Mouse (Mus musculus) limb, embryonic 14.5 days (tissue): Measurements from ENCODE around the gene Zfp719. TPM values are rescaled to one million over a fixed set of nuclear protein-coding genes. Genes with fewer than 3 reads are reported as not detected.

Experiments
- ATAC-seq: fragments of 200-750 bp; cut with Nextera tagmentation; 2 replicates; pipeline ENCODE4 v1.8.0; 2017; ENCODE audit warnings: low read depth, moderate number of reproducible peaks, moderate TSS enrichment; ENCODE audit not compliant: low FRiP score
- DNase-seq: peaks from one replicate; pipeline ENCODE4 v3.0.0-alpha.2; 2015; ENCODE audit warnings: low spot score
- H3K27ac ChIP-seq: fragments of 300-500 bp; sonication (generic); replicated peaks from 2 replicates; pipeline ENCODE4 v1.5.1; 2014; ENCODE audit warnings: low read depth, mild to moderate bottlenecking, low read length, moderate library complexity, mixed read lengths
- H3K27me3 ChIP-seq: fragments of 300-500 bp; sonication (generic); 2 replicates; pipeline ENCODE4 v1.6.1; 2014; ENCODE audit warnings: low read length, mixed read lengths; ENCODE audit not compliant: control insufficient read depth, insufficient read depth
- H3K36me3 ChIP-seq: fragments of 300-500 bp; sonication (generic); 2 replicates; pipeline ENCODE4 v1.6.1; 2014; ENCODE audit warnings: mild to moderate bottlenecking, low read length, moderate library complexity, mixed read lengths; ENCODE audit not compliant: control insufficient read depth, insufficient read depth
- H3K4me1 ChIP-seq: fragments of 300-500 bp; sonication (generic); 2 replicates; pipeline ENCODE4 v1.6.1; 2014; ENCODE audit warnings: antibody characterized with exemption, low read length, mixed read lengths; ENCODE audit not compliant: control insufficient read depth, insufficient read depth
- H3K4me2 ChIP-seq: fragments of 300-500 bp; sonication (generic); replicated peaks from 2 replicates; pipeline ENCODE4 v1.6.1; 2014; ENCODE audit warnings: low read depth, mild to moderate bottlenecking, low read length, moderate library complexity; ENCODE audit not compliant: severe bottlenecking
- H3K4me3 ChIP-seq: fragments of 300-500 bp; sonication (generic); replicated peaks from 2 replicates; pipeline ENCODE4 v1.5.1; 2014; ENCODE audit warnings: low read length
- H3K9ac ChIP-seq: fragments of 300-500 bp; sonication (generic); 2 replicates; pipeline ENCODE4 v1.6.1; 2014; ENCODE audit warnings: mild to moderate bottlenecking, low read depth, low read length, moderate library complexity; ENCODE audit not compliant: severe bottlenecking
- H3K9me3 ChIP-seq: fragments of 300-500 bp; sonication (generic); 2 replicates; pipeline ENCODE4 v1.6.1; 2016; ENCODE audit warnings: low read length; ENCODE audit not compliant: control insufficient read depth
- POLR2A ChIP-seq: fragments of 200-500 bp; IDR thresholded peaks from 2 replicates; pipeline ENCODE4 v1.8.0; 2012; ENCODE audit warnings: inconsistent platforms, mild to moderate bottlenecking, moderate library complexity, borderline replicate concordance; ENCODE audit not compliant: insufficient read depth, insufficient read length; ENCODE audit errors: extremely low read depth
- WGBS: fragments of 180-500 bp; shearing (Covaris S2); extraction: QIAGEN DNeasy Blood & Tissue Kit; methylation state at CpG from one replicate; pipeline ENCODE4 v1.1.7; 2014; 5-methylcytosine and 5-hydroxymethylcytosine counted together
- polyA plus RNA-seq, 2 experiments: library from polyadenylated mRNA; depleted of rRNA in 1 of 2; stranded (reverse) in 1 of 2; unstranded in 1 of 2; fragments of >200 nt; fragmentation: Nextera tagmentation in 1 of 2; extraction: Ambion mirVana in 1 of 2; gene quantifications; 2 replicates each; pipeline versions ENCODE4 v1.2.1 to v1.2.3; 2012 to 2014

Gene Zfp719
- polyA plus RNA-seq, 2 experiments: 6.7 to 13.1 TPM

GRCm38 (mm10) chr7:43571216-43571615, 8.2 kb upstream of the Zfp719 start:
- ATAC-seq: no peak
- Histone ChIP-seq H3K9ac (no peak overlapping the region), H3K27ac (no peak overlapping the region), H3K4me1 (no peaks in the 10 kb centered on the region), H3K9me3 (no peaks in the 10 kb centered on the region), H3K4me3 (no peak overlapping the region), H3K27me3 (no peaks in the 10 kb centered on the region), H3K36me3 (peaks cover 74% of the 10 kb centered on the region), H3K4me2 (no peak overlapping the region)
- TF ChIP-seq POLR2A: no peak
- DNase-seq: no peak
- WGBS: 96% methylated on average over 2 of the region's 2 CpGs

GRCm38 (mm10) chr7:43580526-43580925, 1.1 kb downstream of the Zfp719 start:
- no peak for TF ChIP-seq POLR2A
- Histone ChIP-seq H3K4me1 (peaks cover 10% of the 10 kb centered on the region), H3K36me3 (peaks cover 24% of the 10 kb centered on the region), H3K27ac (peak overlapping the region; percentile 73; the same call in 1 of the 2 replicates), H3K9me3 (no peaks in the 10 kb centered on the region), H3K9ac (peak overlapping the region; percentile 63), H3K4me3 (peak overlapping the region; percentile 59), H3K4me2 (peak overlapping the region; percentile 70), H3K27me3 (no peaks in the 10 kb centered on the region)
- DNase-seq: no peak
- 64% methylated on average over 5 of the region's 5 CpGs for WGBS
- ATAC-seq: no peak

- H3K27me3 ChIP-seq: no peaks in the 10 kb centered on the region
- no peak overlapping the region for H3K4me3 ChIP-seq
- no peak overlapping the region for H3K4me2 ChIP-seq
- no peak for TF ChIP-seq POLR2A
- peaks cover 59% of the 10 kb centered on the region for H3K36me3 ChIP-seq
- WGBS: 96% methylated on average over 5 of the region's 5 CpGs
- DNase-seq (no peak), ATAC-seq (no peak)
- no peaks in the 10 kb centered on the region for H3K9me3 ChIP-seq
- no peak overlapping the region for H3K27ac ChIP-seq
- peaks cover 10% of the 10 kb centered on the region for H3K4me1 ChIP-seq
- no peak overlapping the region for H3K9ac ChIP-seq
These were observed 5.4 kb downstream of the Zfp719 start for GRCm38 (mm10) chr7:43584790-43585189.

- DNase-seq (no peak), ATAC-seq (no peak)
- H3K4me2 ChIP-seq: no peak overlapping the region
- no peaks in the 10 kb centered on the region for H3K27me3 ChIP-seq
- no peaks in the 10 kb centered on the region for H3K36me3 ChIP-seq
- H3K9ac ChIP-seq: no peak overlapping the region
- WGBS: 28% methylated on average over 5 of the region's 5 CpGs
- no peaks in the 10 kb centered on the region for H3K9me3 ChIP-seq
- no peaks in the 10 kb centered on the region for H3K4me1 ChIP-seq
- H3K27ac ChIP-seq: no peak overlapping the region
- TF ChIP-seq POLR2A: no peak
- H3K4me3 ChIP-seq: no peak overlapping the region
These were observed 22.5 kb downstream of the Zfp719 start for GRCm38 (mm10) chr7:43601884-43602283.

- H3K36me3 ChIP-seq: no peaks in the 10 kb centered on the region
- 19% methylated on average over 41 of the region's 41 CpGs for WGBS
- H3K27me3 ChIP-seq: no peaks in the 10 kb centered on the region
- H3K4me1 ChIP-seq: no peaks in the 10 kb centered on the region
- DNase-seq: peak; percentile 72
- H3K4me3 ChIP-seq: peak within 1 kb of the TSS; percentile 35
- no peak for TF ChIP-seq POLR2A
- peak; percentile 88 for ATAC-seq
- no peaks in the 10 kb centered on the region for H3K9me3 ChIP-seq
- peak within 1 kb of the TSS; percentile 67 for H3K4me2 ChIP-seq
- H3K27ac ChIP-seq: no peak within 1 kb of the TSS
- H3K9ac ChIP-seq: peak within 1 kb of the TSS; percentile 48; the same call in 1 of the 2 replicates
These were observed 27.7 kb downstream of the Zfp719 start, which contains the start of gene Zfp819 for GRCm38 (mm10) chr7:43606896-43607742. Gene Zfp819 (plus strand): TSS chr7:43607169.
